Mouse (Mus musculus): ENCODE measurements around the gene Vmn1r2. TPM values are rescaled to one million over a fixed set of nuclear protein-coding genes. Genes with fewer than 3 reads are reported as not detected.

Gene Vmn1r2
- not detected for polyA plus RNA-seq (2014; fragmentation: Illumina TruSeq; extraction: RNeasy Lipid Tissue Mini Kit (QIAGEN cat#74804); ENCODE audit: low read depth, low replicate concordance)

DNA sequence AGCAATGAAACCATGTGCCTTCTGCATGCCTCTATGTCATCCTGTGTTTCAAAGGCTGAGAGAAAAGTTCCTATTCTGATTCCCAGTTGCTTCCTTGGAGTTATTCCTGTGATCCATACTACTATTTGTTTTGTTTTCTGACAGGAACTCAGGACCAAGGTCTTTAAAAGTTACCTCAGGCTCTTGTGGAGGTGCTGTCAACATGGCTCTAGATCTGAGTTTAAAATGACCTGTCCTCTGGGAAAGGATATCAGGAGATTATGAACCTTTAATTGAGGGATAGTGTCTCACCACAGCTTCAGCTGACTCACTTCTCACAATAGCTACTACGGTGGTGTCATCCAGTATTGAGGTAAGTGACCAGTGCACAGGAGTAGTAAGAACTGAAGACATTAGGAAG lies at the start of gene Vmn1r2:
Gene Vmn1r2, plus strand, starts transcription at position 301 of the 400 bp plus-strand sequence.

DNA sequence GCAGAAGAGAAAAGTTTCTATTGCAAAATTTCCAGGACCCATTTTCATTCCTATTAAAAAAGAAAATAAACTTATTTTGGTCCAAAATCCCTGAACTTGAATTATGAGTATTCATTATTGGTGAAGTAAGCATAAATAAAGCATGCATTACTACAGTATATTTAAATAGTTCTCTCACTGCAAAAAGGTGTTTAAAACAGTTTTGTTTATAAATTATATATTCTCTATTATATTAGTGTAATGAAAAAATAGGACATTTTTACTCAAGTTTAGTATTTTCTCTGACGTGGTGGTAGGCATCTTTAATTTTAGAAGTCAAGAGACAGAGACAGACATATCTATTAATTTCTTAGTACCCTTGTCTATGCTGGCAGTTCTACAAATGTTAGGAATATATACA lies 18.1 kb downstream of the Vmn1r2 start, which contains the start of gene Vmn1r3:
Gene Vmn1r3, minus strand, starts transcription at position 101 of the 400 bp plus-strand sequence.

Other genes starting within 250 kb of the Vmn1r2 start
- gene Vmn1r3, start 18.0 kb downstream of the Vmn1r2 start, polyA plus RNA-seq (2014; fragmentation: Illumina TruSeq; extraction: RNeasy Lipid Tissue Mini Kit (QIAGEN cat#74804); ENCODE audit: low read depth, low replicate concordance): not detected